Mouse (Mus musculus) MEL-GATA-1-ER (cell line): ENCODE results near the gene Rpl23a.
"Not testable (repeated sequence)": the region's sequence is repeated elsewhere in the genome, so short reads cannot be mapped to it uniquely, and the experiment has no call there.

Source experiments
- DNase-seq: peaks from one replicate; pipeline ENCODE4 v3.0.0-alpha.2; 2012; ENCODE audit warnings: low read depth; ENCODE audit errors: extremely low read depth

Gene Rpl23a

GRCm38 (mm10) chr11:78184702-78185101 lies 1.3 kb upstream of the Rpl23a start:
- not testable (repeated sequence) for DNase-seq

GRCm38 (mm10) chr11:78183884-78184514 lies 615 bp upstream of the Rpl23a start:
- no peak for DNase-seq

DNA sequence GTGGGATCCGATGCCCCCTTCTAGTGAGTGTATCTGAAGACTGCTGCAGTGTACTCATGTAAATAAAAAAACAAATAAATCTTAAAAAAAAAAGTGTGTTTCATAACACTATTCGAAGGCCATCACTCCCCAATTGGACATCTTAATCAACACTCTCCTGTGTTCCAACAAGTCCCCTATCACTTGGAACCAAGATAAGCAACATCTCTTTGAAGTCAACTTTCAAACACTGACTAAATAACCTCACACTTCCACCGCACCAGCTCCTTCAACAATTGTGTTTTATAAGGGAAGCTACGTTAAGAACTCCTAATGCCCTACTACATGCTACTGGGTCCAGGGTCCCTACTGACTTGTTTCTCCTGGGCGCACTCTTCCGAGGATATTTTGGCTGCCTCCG lies 934 bp downstream of the Rpl23a start:
- no peak for DNase-seq

- DNase-seq = no peak
Measured at GRCm38 (mm10) chr11:78181830-78182357, 1.5 kb downstream of the Rpl23a start.

GRCm38 (mm10) chr11:78180081-78180761 lies 3.2 kb downstream of the Rpl23a start:
- DNase-seq = no peak

- DNase-seq = no peak
Measured at GRCm38 (mm10) chr11:78179438-78179999, 3.9 kb downstream of the Rpl23a start.

GRCm38 (mm10) chr11:78178859-78179437 lies 4.4 kb downstream of the Rpl23a start:
- peak; percentile 76 for DNase-seq

GRCm38 (mm10) chr11:78177903-78178858 lies 5.2 kb downstream of the Rpl23a start:
- DNase-seq = peak; percentile 81

DNA sequence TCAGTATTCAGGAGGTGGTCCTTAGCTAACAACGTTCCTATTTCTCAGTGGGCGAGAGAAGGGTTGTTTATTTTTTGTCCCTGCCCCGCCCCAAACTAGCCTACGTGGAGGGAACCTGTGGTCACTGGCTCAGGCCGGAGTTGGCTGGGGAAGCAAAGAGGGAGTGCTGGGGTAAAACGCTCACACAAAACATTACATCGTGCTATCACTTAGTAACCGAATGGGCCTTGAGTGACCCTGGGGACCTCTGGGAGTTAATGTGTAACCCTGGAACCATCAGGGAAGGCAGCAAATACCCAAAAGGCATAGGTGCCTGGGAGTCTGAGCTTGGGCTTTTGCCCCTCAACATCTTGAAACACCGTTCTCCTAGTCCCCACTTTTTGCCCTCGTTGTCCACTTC lies 5.9 kb downstream of the Rpl23a start:
- no peak for DNase-seq

GRCm38 (mm10) chr11:78176905-78177331 lies 6.5 kb downstream of the Rpl23a start:
- no peak for DNase-seq

DNA sequence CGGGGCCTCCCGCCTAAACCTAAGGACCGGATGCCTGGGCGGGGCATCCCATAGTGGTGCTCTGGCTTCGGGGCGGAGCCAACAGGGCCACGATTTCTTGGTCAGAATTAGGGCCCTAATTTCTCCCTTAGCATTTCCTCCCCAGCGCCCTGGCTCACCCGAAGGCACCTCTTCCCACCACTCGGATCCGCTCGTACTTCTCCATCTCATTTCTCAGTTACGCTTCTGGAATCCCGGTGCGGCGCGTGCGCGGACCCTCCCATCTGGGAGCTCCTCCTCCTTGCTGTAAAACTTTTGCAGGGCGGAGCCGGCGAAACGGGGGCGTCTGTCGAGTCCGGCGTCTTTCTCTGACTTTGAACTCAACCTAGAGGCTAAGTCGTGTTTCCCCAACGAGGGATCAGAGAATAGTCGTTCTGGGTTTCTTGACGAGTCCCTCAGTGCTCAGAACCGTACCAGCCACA lies 7.0 kb downstream of the Rpl23a start, which contains the start of the genes Nek8 and Tlcd1:
Gene Nek8 (minus strand): TSS at position 274 of the 461 bp plus-strand sequence.
Gene Tlcd1 (plus strand): TSS at position 310 of the 461 bp plus-strand sequence.
- DNase-seq = peak; percentile 72

DNA sequence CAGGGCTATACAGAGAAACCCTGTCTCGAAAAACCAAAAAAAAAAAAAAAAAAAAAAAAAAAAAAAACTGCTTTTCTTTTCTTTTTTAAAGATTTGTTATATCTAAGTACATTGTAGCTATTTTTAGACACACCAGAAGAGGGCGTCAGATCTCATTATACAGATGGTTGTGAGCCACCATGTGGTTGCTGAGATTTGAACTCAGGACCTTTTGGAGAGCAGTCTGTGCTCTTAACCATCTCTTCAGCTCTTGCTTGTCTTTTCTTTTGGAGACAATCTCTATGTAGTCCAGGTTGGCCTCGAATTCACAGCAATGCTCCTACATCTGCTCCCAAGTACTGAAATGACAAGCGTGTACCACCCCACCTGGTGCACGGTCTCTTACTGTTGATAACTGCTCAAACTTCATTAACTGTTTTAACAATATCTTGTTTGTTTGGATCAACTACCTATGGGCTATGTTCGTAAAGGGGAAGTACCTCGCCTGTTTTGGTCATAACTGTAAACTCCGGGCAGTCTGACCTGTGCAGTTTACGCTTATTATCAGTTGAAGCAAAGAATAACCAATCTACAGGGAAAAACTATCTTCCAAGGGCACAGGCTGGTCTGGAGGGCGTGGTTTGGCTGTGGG lies 7.5 kb downstream of the Rpl23a start:
- DNase-seq = peak; percentile 81

- DNase-seq = no peak
Measured at GRCm38 (mm10) chr11:78174506-78174905, 8.9 kb downstream of the Rpl23a start.

DNA sequence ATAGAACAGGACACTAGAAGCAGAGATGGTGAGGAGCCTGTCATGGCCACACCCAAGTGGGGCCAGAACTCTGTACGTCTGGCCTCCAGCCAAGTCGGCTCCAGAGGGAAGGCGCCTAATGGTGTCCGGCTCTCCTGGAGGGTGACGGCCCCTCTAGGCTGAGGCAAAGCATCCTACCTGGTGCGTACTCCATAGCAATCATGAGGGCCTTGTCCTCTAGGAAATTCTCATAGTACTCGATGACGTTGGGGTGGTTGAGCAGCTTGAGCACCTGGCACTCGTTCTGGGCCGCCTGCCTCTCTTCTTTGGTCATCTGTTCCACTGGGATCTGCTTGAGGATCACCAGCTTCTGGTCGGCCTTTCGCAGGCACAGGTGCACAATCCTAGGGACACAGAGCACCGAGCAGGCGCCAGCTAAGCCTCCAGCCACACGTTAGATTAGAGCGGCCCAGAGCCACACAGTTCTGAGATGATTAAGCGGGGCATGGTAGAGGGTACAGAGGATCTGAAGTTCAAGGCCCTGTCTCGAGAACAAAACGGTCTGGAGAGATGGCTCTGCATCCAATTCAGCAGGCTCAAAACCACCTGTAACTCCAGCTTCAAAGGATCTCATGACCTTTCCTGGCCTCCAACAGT lies 10.5 kb downstream of the Rpl23a start:
- DNase-seq = no peak

DNA sequence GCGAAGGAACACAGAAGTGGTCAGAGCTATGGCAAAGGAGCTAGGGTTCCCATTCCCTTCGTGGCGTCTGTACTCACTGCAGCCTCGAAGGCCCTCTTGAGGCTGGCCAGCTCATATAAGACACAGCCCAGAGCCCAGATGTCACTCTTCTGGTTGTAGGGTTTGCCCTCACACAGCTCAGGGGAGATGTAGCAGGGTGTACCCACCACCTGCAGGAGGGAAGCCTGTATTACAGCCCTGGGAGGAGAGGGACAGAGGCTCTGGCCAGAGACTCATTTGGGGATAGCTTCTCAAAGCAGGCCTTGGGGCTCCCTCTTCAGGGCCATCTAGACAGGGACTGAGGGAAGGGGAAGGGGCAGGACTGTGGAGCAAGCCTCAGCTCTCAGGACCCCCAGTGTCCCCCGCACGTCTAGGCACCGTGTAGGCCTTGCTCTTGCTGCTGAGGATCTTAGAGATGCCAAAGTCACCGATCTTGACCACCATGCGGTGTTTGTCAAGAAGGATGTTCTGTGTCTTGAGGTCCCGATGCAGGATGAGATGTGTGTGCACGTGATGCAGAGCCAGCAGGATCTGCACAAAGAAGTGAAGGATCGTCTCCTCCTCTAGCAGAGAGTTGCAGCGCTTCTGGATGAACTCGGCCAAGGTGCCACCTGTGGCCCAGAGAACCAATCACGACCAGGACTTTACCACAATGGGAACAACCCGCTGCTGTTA lies 11.2 kb downstream of the Rpl23a start:
- DNase-seq = no peak

DNA sequence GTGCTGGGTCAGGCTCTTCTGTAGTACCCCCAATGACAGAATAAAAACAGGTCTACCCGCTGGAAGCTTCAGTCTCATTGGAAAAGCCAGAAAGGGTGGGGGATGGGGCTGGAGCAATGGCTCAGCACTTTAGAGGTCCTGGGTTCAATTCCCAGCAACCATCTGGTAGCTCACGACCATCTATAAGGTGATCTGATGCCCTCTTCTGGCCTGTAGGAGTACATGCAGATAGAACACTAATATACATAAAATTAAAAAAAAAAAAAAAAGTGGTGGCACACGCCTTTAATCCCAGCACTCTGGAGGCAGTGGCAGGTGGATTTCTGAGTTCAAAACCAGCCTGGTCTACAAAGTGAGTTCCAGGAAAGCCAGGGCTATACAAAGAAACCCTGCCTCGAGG lies 12.1 kb downstream of the Rpl23a start:
- DNase-seq = no peak

DNA sequence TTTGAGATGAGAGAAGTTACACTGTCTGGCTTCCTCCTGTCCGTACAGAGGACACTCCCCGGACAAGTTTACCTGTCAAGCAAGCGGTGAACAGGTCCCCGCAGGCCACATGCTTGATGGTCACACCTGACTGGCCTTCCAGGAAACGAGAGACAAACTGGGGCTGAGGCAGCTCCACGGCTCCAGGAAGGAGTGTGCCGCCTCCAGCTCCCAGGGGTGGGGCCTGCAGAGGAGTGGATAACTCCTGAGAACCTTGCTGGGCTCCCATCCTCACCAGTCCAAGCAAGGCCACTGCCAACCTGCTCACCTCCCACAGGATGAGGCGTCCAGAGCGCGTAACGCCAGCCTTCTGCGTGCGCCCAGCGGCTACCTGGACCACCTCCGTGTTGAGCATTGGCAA lies 13.1 kb downstream of the Rpl23a start:
- DNase-seq = no peak

DNA sequence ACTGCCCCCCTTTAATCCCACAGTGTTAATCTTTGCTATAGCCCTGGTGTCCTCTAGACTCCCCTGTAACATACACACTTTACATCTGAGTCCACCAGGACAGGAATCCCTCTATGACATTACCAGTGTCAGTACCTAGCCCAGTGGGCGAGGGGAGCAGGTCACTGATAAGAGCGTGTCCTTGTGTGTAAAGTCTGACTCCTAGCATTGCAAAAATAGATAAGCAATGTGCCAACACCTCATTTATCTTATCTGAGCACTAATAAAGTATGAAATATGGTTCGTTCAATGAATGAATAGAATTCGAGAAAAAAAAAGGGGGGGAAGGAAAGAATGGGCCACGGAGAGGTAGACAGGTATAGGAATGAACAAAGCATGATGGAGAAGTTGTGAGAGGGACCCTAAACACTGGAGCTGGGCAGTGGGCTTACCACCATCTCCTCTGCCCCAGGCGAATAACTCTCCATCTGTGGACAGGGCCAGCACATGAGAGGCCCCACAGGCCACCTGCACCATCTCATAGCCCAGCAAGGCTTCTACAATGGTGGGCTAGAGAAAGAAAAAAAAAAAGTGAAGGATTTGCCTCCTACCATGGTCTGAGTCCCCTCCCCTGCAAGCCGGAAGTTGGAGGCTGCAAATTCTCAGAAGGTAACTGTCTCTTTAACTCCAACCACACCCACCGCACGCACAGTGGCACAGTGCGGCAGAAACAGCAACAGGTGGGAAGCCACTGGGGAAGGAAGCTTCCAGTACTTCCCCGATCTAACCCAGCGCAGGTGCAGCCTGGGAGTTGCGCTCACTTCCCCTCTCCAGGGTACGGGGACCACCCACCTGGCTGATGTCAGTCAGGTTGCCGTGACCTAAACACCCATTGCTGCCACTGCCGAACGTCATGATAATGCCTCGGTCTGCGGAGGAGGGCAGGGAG lies 14.6 kb downstream of the Rpl23a start:
- no peak for DNase-seq
